Mouse (Mus musculus) lung, adult 2 months (tissue): ENCODE measurements around the gene Gm12169.

Experiments used
- CTCF ChIP-seq: fragments of 200-500 bp; IDR thresholded peaks from 2 replicates; pipeline ENCODE4 v1.5.1; 2011; ENCODE audit warnings: mild to moderate bottlenecking, low read length, control low read depth; ENCODE audit not compliant: insufficient read depth
- POLR2A ChIP-seq: fragments of 200-500 bp; IDR thresholded peaks from 2 replicates; pipeline ENCODE4 v1.6.1; 2011; ENCODE audit warnings: low read depth, mild to moderate bottlenecking, control low read depth, low read length, borderline replicate concordance; ENCODE audit errors: extremely low read depth

DNA sequence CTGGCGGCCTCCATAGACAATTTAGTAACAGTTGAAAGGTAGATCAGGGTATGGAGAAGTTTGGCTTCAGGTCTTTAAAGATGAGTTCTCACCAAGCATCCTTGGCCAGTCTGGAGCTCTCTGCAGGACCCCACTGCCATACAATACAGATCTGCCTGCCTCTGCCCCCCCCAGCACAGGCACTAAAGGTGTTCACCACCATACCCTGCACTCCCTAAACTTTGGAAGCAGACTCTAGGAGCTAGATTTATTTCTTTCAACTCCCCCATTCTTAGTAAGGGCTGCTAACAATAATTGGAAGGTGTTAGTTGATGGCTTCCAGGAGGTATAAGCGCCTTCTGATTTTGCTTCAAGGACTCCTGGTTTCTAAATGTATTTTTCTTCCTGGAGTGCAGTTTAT lies 19.5 kb downstream of the Gm12169 start:
- TF ChIP-seq CTCF: no peak
- TF ChIP-seq POLR2A: no peak
